Mouse (Mus musculus) skeletal muscle tissue, adult 2 months (tissue): Measurements from ENCODE around the gene Atmin.
A peak's percentile ranks its signal among the peaks of the same experiment; 100 is the strongest.

Experiments
- DNase-seq: peaks from one replicate; pipeline ENCODE4 v3.0.0-alpha.2; 2012; ENCODE audit warnings: low read depth, low spot score

Atmin gene

DNA sequence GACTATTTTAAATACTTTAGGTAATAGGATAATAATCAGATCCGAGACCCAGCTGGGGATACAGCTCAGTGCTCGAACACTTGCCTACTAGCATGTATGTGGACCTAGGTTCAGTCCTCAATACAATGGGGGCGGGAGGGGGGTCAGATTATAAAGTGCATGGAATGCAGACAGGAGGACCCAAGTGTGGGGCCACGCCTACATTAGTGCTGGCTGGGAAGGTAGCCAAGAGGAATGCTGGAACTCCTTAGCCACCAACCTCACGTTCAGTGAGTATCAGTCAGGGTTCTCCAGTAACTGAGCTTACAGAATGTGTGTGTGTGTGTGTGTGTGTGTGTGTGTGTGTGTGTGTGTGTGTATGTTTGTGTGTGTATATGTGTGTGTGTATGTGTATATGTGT lies 8.2 kb downstream of the Atmin start:
- no peak for DNase-seq

- no peak for DNase-seq
Measured at GRCm38 (mm10) chr8:116951778-116952177, 8.6 kb downstream of the Atmin start.

DNA sequence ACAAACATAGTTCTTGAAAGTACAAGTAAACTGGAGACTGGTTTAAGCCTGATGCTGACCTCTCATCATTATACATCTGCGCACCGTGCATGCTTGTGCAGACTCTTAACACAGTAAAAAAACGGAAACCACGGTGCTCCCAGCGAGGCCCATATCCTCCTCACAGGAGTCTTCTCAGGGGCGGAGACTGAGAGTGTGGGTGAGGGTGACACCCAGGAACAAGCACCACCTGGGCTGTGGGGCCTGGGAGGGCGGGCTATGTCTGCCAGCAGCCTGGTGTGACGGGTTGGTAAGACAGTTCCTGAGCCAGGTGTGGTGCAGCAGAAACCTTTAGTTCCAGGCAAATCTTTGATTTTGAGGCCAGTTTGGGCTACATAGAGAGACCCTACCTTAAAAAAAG lies 9.2 kb downstream of the Atmin start:
- no peak for DNase-seq

GRCm38 (mm10) chr8:116954415-116954814 lies 11.2 kb downstream of the Atmin start:
- DNase-seq: no peak

DNA sequence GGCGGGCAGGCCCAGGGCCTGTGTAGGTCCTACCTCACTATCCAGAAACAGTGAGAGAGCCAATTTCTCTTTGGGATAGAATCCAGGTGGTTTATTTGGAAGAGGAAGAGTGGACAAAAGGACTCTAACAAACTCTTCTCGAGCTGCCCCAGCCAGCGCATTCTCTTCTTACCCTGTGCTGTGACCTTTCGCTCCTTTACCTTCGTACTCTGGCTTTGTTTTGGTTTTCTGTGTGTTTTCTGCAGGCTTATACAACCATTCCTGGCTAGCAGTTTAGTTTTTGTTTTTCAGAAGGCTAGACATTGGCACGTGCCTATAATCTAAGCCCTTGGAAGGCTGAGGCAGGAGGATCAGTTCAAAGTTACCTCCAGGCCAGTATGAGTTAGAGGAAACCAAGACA lies 26.3 kb downstream of the Atmin start:
- no peak for DNase-seq

DNA sequence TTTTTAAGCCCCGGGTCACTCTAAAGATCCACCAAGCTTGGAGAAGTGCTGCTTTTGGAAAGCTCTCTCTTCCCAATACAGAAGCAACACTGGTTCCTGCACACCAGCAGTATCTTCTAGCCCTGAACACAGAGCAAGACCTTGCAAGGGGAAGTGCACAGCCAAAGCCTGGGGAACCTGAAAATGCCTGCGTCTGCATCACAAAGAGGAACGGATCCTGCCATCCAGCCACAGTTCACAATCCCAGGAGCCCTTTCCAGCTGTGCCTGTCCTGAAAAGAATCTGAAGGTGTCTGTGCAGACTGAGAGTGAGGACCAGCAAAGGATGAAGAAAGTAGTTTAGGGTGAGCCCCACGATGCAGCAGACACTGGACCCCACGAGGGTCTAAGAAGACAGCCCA lies 31.9 kb downstream of the Atmin start:
- no peak for DNase-seq

GRCm38 (mm10) chr8:116975606-116976005 lies 32.4 kb downstream of the Atmin start:
- DNase-seq: no peak

GRCm38 (mm10) chr8:116978052-116978451 lies 34.9 kb downstream of the Atmin start:
- no peak for DNase-seq

GRCm38 (mm10) chr8:116978631-116979256 lies 35.6 kb downstream of the Atmin start, which contains the start of gene 1700030J22Rik:
Gene 1700030J22Rik, minus strand, starts transcription at chr8:116978959.
- DNase-seq: peak; percentile 97

- peak; percentile 32 for DNase-seq
Measured at GRCm38 (mm10) chr8:116980117-116980516, 36.9 kb downstream of the Atmin start.

DNA sequence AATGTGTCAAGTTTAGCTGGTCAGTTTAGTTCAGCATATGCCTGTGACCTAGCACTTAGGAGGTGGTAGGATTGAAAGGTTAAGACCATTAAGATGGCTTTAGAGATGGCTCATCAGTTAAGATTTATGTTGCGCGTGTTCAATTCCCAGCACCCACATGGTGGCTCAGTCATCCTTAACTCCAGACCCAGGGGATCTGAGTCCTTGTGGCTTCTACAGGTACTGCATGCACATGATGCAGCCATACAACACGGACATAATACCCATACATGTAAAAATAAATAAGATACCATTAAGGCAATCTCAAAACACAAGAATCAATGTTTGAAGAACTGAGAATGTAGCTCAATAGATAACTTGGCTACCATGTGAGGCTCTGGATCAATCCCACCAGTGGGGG lies 46.6 kb downstream of the Atmin start:
- DNase-seq: no peak

DNA sequence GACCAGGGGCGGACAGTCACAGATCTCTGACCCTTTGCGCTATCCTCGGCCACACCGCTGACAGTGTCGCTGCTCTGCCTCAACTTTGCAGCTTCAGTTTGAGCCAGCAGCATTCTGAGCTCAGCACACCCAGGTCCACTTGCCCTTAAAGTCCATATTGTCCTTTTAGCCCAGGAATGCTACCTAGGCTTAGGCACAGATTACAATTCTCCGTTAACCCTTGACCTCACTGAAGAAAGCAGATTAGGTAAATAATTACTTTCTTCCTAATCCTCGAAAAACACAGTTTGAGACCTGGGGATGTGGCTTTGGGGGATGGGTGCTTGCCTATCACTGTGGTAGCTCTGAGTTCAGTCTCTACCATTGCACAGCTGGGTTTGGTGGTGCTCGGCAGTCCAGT lies 48.0 kb downstream of the Atmin start:
- no peak for DNase-seq

DNA sequence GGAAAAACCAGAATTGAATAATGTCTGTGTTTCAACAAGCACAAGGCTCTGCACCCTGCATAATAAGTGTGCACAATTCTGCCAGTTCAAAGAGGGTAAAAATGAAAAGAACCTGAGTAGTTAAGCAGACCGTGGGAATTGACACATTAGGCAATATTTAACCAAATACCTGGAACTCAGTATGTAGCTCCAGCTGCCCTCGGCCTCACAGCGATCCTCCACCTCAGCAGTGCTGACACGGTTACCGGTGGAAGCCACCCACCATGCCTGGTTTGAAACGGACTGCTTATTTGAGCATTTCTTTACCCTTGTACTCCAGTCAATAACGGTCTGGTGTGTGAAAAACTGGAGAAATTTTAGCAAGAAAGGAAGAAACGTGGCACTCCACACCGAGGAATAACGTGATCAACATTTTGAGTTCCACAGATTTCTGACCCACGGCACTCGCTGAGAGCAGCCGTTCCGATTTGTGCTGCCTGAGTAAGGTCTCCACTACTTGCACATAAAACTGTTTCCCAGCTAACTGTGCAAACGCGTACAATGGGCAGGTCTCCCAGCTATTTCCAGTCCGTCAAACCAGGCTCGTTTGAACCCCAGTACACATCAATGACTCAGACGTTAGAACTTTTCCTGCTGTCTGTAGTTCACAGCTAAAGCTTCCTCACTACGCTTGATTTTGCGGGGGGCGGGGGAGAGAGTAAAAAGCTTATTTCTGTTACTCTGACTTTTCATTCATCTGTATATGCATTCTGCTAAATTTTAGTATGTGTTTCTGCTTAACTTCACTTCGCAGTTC lies 49.2 kb downstream of the Atmin start:
- DNase-seq: no peak

DNA sequence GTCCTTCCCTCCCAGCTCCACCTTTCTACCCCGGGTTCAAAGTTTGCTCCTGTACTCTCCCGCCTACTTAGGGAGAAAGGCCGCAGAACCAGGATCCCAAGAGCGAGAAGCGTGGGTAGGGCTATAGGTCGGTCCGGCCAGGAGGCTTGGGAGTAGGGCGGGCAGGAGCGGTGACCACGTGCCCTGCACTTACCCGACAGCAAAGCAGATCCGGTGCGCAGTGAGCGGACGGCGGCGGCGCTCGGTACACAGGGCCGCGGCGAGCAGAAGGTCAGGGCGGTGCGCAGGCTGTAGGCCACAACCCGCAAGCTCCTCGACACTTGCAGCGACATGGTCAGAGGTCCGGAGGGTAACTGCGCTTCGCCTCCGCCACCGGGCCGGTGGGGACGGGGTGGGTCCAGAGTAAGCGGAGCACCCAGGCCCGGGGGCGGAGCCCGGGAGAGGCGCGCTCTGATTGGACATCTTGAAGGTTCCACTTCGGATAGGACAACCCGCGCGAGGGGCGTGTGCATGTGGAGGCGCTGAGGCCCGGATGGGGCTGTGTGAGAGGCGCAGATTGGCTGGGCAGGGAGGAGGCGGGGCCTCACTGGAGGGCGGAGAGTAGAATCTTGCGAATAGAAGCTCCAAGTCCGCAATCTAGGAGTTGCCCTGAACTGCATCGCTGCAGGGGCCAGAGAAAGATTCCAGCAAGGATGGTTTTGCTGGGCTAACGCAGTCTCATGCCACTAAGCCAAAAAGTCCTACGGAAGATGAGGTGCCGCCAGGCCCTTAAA lies 50.1 kb downstream of the Atmin start, which contains the start of gene Gcsh:
Gene Gcsh (minus strand): TSS at position 443 of the 773 bp plus-strand sequence.
- peak; percentile 95 for DNase-seq

GRCm38 (mm10) chr8:116994016-116994716 lies 51.0 kb downstream of the Atmin start:
- no peak for DNase-seq
